Mouse (Mus musculus) ES-E14 (cell line): ENCODE measurements around the gene Cbs.

Experiments used
- HCFC1 ChIP-seq: IDR thresholded peaks from 2 replicates; pipeline ENCODE4 v1.6.1; 2012; ENCODE audit warnings: low read length, inconsistent platforms, borderline replicate concordance; ENCODE audit not compliant: insufficient read depth
- ZC3H11A ChIP-seq: IDR thresholded peaks from 2 replicates; pipeline ENCODE4 v1.6.1; 2012; ENCODE audit warnings: low read depth, mild to moderate bottlenecking, inconsistent platforms, low read length, borderline replicate concordance

- TF ChIP-seq HCFC1 (no peak), ZC3H11A (no peak)
Measured at GRCm38 (mm10) chr17:31658136-31658467, 21.1 kb upstream of the Cbs start.
